Mouse (Mus musculus): ENCODE measurements around the gene Olfr224. TPM values are rescaled to one million over a fixed set of nuclear protein-coding genes. Genes with fewer than 3 reads are reported as not detected.

Gene Olfr224
- not detected in 2 replicates for polyA plus RNA-seq (2012; ENCODE audit: insufficient read depth, insufficient read length, low replicate concordance, missing spikeins)

GRCm38 (mm10) chr11:58570405-58570804, at the start of gene Olfr224:
Gene Olfr224, minus strand, starts transcription at chr11:58570553.
- H3K4me1 ChIP-seq (ENCODE audit: control insufficient read depth, insufficient read depth, low read length): no peaks in the 10 kb centered on the region
- WGBS: 59% methylated on average over 5 of the region's 5 CpGs
- H3K27ac ChIP-seq (ENCODE audit: insufficient read depth, low read depth, low read length): no peak within 1 kb of the TSS
- H3K4me3 ChIP-seq (ENCODE audit: insufficient read depth, low read depth, low read length): no peak within 1 kb of the TSS
- TF ChIP-seq POLR2A (IDR thresholded peaks at IDR 0.05; ENCODE audit: insufficient read depth, low read depth, low read length) (no peak), CTCF (IDR thresholded peaks at IDR 0.05; ENCODE audit: insufficient read depth, low read depth, low read length) (no peak)

GRCm38 (mm10) chr11:58618793-58619192, 48.4 kb upstream of the Olfr224 start:
- 69% methylated on average over 6 of the region's 6 CpGs for WGBS
- no peak overlapping the region for H3K4me3 ChIP-seq (ENCODE audit: insufficient read depth, low read depth, low read length)
- H3K4me1 ChIP-seq (ENCODE audit: control insufficient read depth, insufficient read depth, low read length): no peaks in the 10 kb centered on the region
- no peak overlapping the region for H3K27ac ChIP-seq (ENCODE audit: insufficient read depth, low read depth, low read length)
- TF ChIP-seq CTCF (IDR thresholded peaks at IDR 0.05; ENCODE audit: insufficient read depth, low read depth, low read length) (no peak), POLR2A (IDR thresholded peaks at IDR 0.05; ENCODE audit: insufficient read depth, low read depth, low read length) (no peak)

- Histone ChIP-seq H3K27ac (ENCODE audit: insufficient read depth, low read depth, low read length) (no peak overlapping the region), H3K4me1 (ENCODE audit: control insufficient read depth, insufficient read depth, low read length) (no peaks in the 10 kb centered on the region), H3K4me3 (ENCODE audit: insufficient read depth, low read depth, low read length) (no peak overlapping the region)
- 70% methylated on average over 3 of the region's 3 CpGs for WGBS
- TF ChIP-seq POLR2A (IDR thresholded peaks at IDR 0.05; ENCODE audit: insufficient read depth, low read depth, low read length) (no peak), CTCF (IDR thresholded peaks at IDR 0.05; ENCODE audit: insufficient read depth, low read depth, low read length) (no peak)
Observed at GRCm38 (mm10) chr11:58618369-58618768, 48.0 kb upstream of the Olfr224 start.

GRCm38 (mm10) chr11:58615975-58616374, 45.6 kb upstream of the Olfr224 start, which contains the start of gene 2210407C18Rik:
Gene 2210407C18Rik, minus strand, starts transcription at chr11:58616075.
- 92% methylated on average over 4 of the region's 4 CpGs for WGBS
- Histone ChIP-seq H3K4me3 (ENCODE audit: insufficient read depth, low read depth, low read length) (no peak within 1 kb of the TSS), H3K4me1 (ENCODE audit: control insufficient read depth, insufficient read depth, low read length) (no peaks in the 10 kb centered on the region), H3K27ac (ENCODE audit: insufficient read depth, low read depth, low read length) (no peak within 1 kb of the TSS)
- TF ChIP-seq POLR2A (IDR thresholded peaks at IDR 0.05; ENCODE audit: insufficient read depth, low read depth, low read length): no peak
- no peak for TF ChIP-seq CTCF (IDR thresholded peaks at IDR 0.05; ENCODE audit: insufficient read depth, low read depth, low read length)

- no peak overlapping the region for H3K27ac ChIP-seq (ENCODE audit: insufficient read depth, low read depth, low read length)
- TF ChIP-seq POLR2A (IDR thresholded peaks at IDR 0.05; ENCODE audit: insufficient read depth, low read depth, low read length): no peak
- H3K4me3 ChIP-seq (ENCODE audit: insufficient read depth, low read depth, low read length): no peak overlapping the region
- H3K4me1 ChIP-seq (ENCODE audit: control insufficient read depth, insufficient read depth, low read length): no peaks in the 10 kb centered on the region
Observed at GRCm38 (mm10) chr11:58614526-58614925, 44.2 kb upstream of the Olfr224 start.

- Histone ChIP-seq H3K4me1 (ENCODE audit: control insufficient read depth, insufficient read depth, low read length) (no peaks in the 10 kb centered on the region), H3K27ac (ENCODE audit: insufficient read depth, low read depth, low read length) (no peak overlapping the region), H3K4me3 (ENCODE audit: insufficient read depth, low read depth, low read length) (no peak overlapping the region)
- 63% methylated on average over 3 of the region's 3 CpGs for WGBS
- no peak for TF ChIP-seq CTCF (IDR thresholded peaks at IDR 0.05; ENCODE audit: insufficient read depth, low read depth, low read length)
- no peak for TF ChIP-seq POLR2A (IDR thresholded peaks at IDR 0.05; ENCODE audit: insufficient read depth, low read depth, low read length)
Observed at GRCm38 (mm10) chr11:58613359-58613758, 43.0 kb upstream of the Olfr224 start.

GRCm38 (mm10) chr11:58607030-58607429, 36.7 kb upstream of the Olfr224 start:
- TF ChIP-seq POLR2A (IDR thresholded peaks at IDR 0.05; ENCODE audit: insufficient read depth, low read depth, low read length) (no peak), CTCF (IDR thresholded peaks at IDR 0.05; ENCODE audit: insufficient read depth, low read depth, low read length) (no peak)
- H3K27ac ChIP-seq (ENCODE audit: insufficient read depth, low read depth, low read length): no peak overlapping the region
- no peaks in the 10 kb centered on the region for H3K4me1 ChIP-seq (ENCODE audit: control insufficient read depth, insufficient read depth, low read length)
- 65% methylated on average over 6 of the region's 6 CpGs for WGBS
- H3K4me3 ChIP-seq (ENCODE audit: insufficient read depth, low read depth, low read length): no peak overlapping the region

GRCm38 (mm10) chr11:58606177-58606919, 36.0 kb upstream of the Olfr224 start:
- Histone ChIP-seq H3K4me3 (ENCODE audit: insufficient read depth, low read depth, low read length) (no peak overlapping the region), H3K27ac (ENCODE audit: insufficient read depth, low read depth, low read length) (no peak overlapping the region), H3K4me1 (ENCODE audit: control insufficient read depth, insufficient read depth, low read length) (no peaks in the 10 kb centered on the region)
- WGBS: 92% methylated on average over 12 of the region's 12 CpGs
- TF ChIP-seq POLR2A (IDR thresholded peaks at IDR 0.05; ENCODE audit: insufficient read depth, low read depth, low read length) (no peak), CTCF (IDR thresholded peaks at IDR 0.05; ENCODE audit: insufficient read depth, low read depth, low read length) (no peak)

GRCm38 (mm10) chr11:58605228-58605627, 34.9 kb upstream of the Olfr224 start:
- TF ChIP-seq CTCF (IDR thresholded peaks at IDR 0.05; ENCODE audit: insufficient read depth, low read depth, low read length) (no peak), POLR2A (IDR thresholded peaks at IDR 0.05; ENCODE audit: insufficient read depth, low read depth, low read length) (no peak)
- no peaks in the 10 kb centered on the region for H3K4me1 ChIP-seq (ENCODE audit: control insufficient read depth, insufficient read depth, low read length)
- no peak overlapping the region for H3K4me3 ChIP-seq (ENCODE audit: insufficient read depth, low read depth, low read length)
- H3K27ac ChIP-seq (ENCODE audit: insufficient read depth, low read depth, low read length): no peak overlapping the region
- 94% methylated on average over 3 of the region's 3 CpGs for WGBS
